Mouse (Mus musculus) limb, embryonic 12.5 days (tissue): ENCODE results near the gene Sync. TPM values are rescaled to one million over a fixed set of nuclear protein-coding genes. Genes with fewer than 3 reads are reported as not detected.

ENCODE experiments used
- microRNA-seq: library from miRNA; unstranded; fragments of <30 nt; microRNA quantifications from one replicate; pipeline ENCODE4, GENCODE M21; 2017
- polyA plus RNA-seq: library from polyadenylated mRNA; unstranded; fragments of >200 nt; fragmentation: Nextera tagmentation; extraction: Ambion mirVana; gene quantifications from 2 replicates; pipeline ENCODE4 v1.2.1, GENCODE M21; 2016

The Sync gene
- polyA plus RNA-seq, 1 experiment from 2014 or later, result 1.2 TPM

Small RNA genes lying within 50 kb of the gene (microRNA-seq; reads per million reads assigned to microRNA genes)
- gene Gm22994, result not detected

Other genes with a start within 250 kb of the Sync start
- 10.8 and 11.9 TPM in 2 replicates for gene Rnf19b, start 229.3 kb upstream of the Sync start, polyA plus RNA-seq
- 4.2 and 4.3 TPM in 2 replicates for gene Tmem54, start 182.1 kb upstream of the Sync start, polyA plus RNA-seq
- 0.55 and 0.83 TPM in 2 replicates for gene Hpca, start 165.6 kb upstream of the Sync start, polyA plus RNA-seq
- 11.3 and 11.6 TPM in 2 replicates for gene Fndc5, start 150.6 kb upstream of the Sync start, polyA plus RNA-seq
- 31.2 and 32.7 TPM in 2 replicates for gene S100pbp, start 97.9 kb upstream of the Sync start, polyA plus RNA-seq
- gene Yars, start 97.9 kb upstream of the Sync start, polyA plus RNA-seq, result 78.7 and 80.2 TPM in 2 replicates
- gene C77080, start 26.2 kb upstream of the Sync start, polyA plus RNA-seq, result 4.6 and 5.1 TPM in 2 replicates
- 577 and 606 TPM in 2 replicates for gene Rbbp4, start 47.8 kb downstream of the Sync start, polyA plus RNA-seq
- 45.0 and 48.8 TPM in 2 replicates for gene Zbtb8os, start 48.1 kb downstream of the Sync start, polyA plus RNA-seq
- 12.0 and 13.0 TPM in 2 replicates for gene Zbtb8a, start 90.5 kb downstream of the Sync start, polyA plus RNA-seq
- gene Zbtb8b, start 153.2 kb downstream of the Sync start, polyA plus RNA-seq, result 1.2 and 1.4 TPM in 2 replicates
- gene Bsdc1, start 174.0 kb downstream of the Sync start, polyA plus RNA-seq, result 24.6 and 24.9 TPM in 2 replicates
- not detected in 2 replicates for gene Tssk3, start 203.4 kb downstream of the Sync start, polyA plus RNA-seq
- gene Fam229a, start 203.6 kb downstream of the Sync start, polyA plus RNA-seq, result not detected in 2 replicates
- gene Marcksl1, start 226.0 kb downstream of the Sync start, polyA plus RNA-seq, result 1,451 and 1,538 TPM in 2 replicates